In the genomic region with DNA sequence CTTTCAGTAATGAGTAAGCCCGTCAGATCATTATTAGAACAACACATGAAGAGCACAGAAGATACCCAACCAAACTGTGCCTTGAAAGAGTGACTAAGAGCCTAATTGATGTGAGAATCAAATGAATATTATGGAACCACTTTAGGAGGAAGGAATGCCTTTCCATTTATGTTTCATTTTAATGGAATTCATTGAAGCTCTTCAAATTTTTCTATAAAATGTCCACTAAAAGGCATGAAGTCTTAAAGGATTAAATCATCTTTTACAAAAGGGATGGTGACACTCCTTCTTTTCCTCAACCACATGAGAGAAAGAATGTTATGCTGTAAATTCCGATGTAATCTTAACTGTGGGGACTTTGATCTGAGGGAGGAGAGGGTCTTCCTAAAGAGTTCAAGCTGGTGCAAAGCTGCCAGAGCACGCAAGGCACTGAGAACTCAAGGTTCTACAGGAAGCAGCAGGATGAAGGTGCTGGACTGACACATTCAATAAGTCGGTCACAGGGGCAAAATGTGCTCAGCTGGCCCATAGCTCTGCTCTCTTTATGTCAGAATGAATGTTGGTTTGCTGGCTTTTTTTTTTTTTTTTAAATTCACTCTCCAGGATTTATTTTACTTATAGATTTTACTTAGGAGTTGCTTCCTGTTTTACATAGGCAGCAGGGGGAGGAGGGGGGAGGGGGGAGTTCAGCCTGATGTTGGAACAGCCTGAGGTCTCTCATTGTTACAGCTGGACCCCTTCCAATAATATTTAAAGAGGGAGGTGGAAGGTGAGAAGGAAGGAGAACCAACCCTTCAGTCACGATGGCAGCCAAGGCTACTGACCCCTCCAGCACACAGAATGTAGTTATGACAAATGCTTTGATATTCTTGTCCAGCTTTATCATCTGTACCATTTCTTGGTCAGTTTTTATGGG, we compare ENCODE assay signal across 28 mouse cellular contexts.
DNase-seq lines count a peak whose midpoint lies in the region; ATAC-seq and TF ChIP-seq lines count a peak whose summit lies in the region.
"Had no signal": no experiment of that assay in that cellular context is flagged by ENCODE, and none has a peak within 500 bp of the region (broad histone marks: within the 10 kb centered on the region; RNA-seq: fewer than 3 reads in every experiment).

No protein-coding gene starts in this region.

- no peak for TF ChIP-seq POLR2A in kidney, adult 2 months (IDR thresholded peaks at IDR 0.05; ENCODE audit: low read depth, low read length)

- peak; percentile 8 for DNase-seq in embryo, embryonic 11 days
- no peak for DNase-seq in embryo, embryonic 9.5 days (ENCODE audit: extremely low spot score)
- DNase-seq in kidney, postnatal 0 days (ENCODE audit: low spot score): peak; percentile 54
- DNase-seq in kidney, adult 2 months: no peak
- DNase-seq in midbrain, embryonic 11.5 days (ENCODE audit: low spot score, missing footprints): peak; percentile 47
- peak; percentile 19 for DNase-seq in stomach, postnatal 0 days (ENCODE audit: low spot score)
- no peak for DNase-seq in gastrocnemius, postnatal 25 days
- DNase-seq: adrenal gland, postnatal 36 days; cerebellum, adult 11 months; cerebellum, postnatal 10 days; gastrocnemius, postnatal 36 days; heart, adult 2 months; heart, postnatal 14 days; kidney, adult 9 months; lung, postnatal 14 days; midbrain, embryonic 14.5 days; retina, postnatal 1 day; right cerebral cortex, postnatal 25 days; spleen, adult 18-20 months; thymus, postnatal 14 days had no signal

- H3K4me3 ChIP-seq in kidney, postnatal 0 days (replicated peaks; ENCODE audit: low read depth, low read length): no peak overlapping the region
- H3K4me3 ChIP-seq in kidney, adult 2 months (ENCODE audit: insufficient read depth, low read depth, low read length): no peak overlapping the region
- H3K4me3 ChIP-seq in midbrain, embryonic 11.5 days (ENCODE audit: low read depth, low read length): no peak overlapping the region
- H3K4me3 ChIP-seq in midbrain, embryonic 15.5 days: no peak overlapping the region
- no peak overlapping the region for H3K4me3 ChIP-seq in stomach, postnatal 0 days (ENCODE audit: low read depth, low read length)
- H3K4me3 ChIP-seq: forebrain, embryonic 12.5 days; heart, adult 2 months; heart, embryonic 13.5 days; hindbrain, embryonic 12.5 days; limb, embryonic 12.5 days; liver, embryonic 12.5 days; neural tube, embryonic 12.5 days had no signal

- TF ChIP-seq EP300 in stomach, postnatal 0 days (optimal IDR thresholded peaks at IDR 0.05): no peak

- no peaks in the 10 kb centered on the region for H3K4me1 ChIP-seq in kidney, postnatal 0 days (replicated peaks; ENCODE audit: insufficient read depth, low read length)
- no peaks in the 10 kb centered on the region for H3K4me1 ChIP-seq in kidney, adult 2 months (ENCODE audit: control insufficient read depth, insufficient read depth, low read length)
- no peaks in the 10 kb centered on the region for H3K4me1 ChIP-seq in midbrain, embryonic 11.5 days (ENCODE audit: control insufficient read depth, insufficient read depth, low read length)
- no peaks in the 10 kb centered on the region for H3K4me1 ChIP-seq in midbrain, embryonic 15.5 days
- no peaks in the 10 kb centered on the region for H3K4me1 ChIP-seq in stomach, postnatal 0 days (replicated peaks; ENCODE audit: control insufficient read depth, insufficient read depth)
- H3K4me1 ChIP-seq: forebrain, embryonic 12.5 days; hindbrain, embryonic 12.5 days; liver, embryonic 12.5 days; neural tube, embryonic 12.5 days had no signal

- 33% methylated on average over 5 of the region's 5 CpGs for WGBS in kidney, postnatal 0 days
- 47% methylated on average over 5 of the region's 5 CpGs for WGBS in kidney, adult 2 months
- 62% methylated on average over 5 of the region's 5 CpGs for WGBS in midbrain, embryonic 11.5 days
- WGBS in midbrain, embryonic 15.5 days: 62% methylated on average over 5 of the region's 5 CpGs
- WGBS in stomach, postnatal 0 days: 47% methylated on average over 5 of the region's 5 CpGs

- no peak overlapping the region for H3K9ac ChIP-seq in kidney, postnatal 0 days (ENCODE audit: low read depth, low read length)
- H3K9ac ChIP-seq in midbrain, embryonic 11.5 days (ENCODE audit: low read length): no peak overlapping the region
- H3K9ac ChIP-seq in midbrain, embryonic 15.5 days: no peak overlapping the region
- no peak overlapping the region for H3K9ac ChIP-seq in stomach, postnatal 0 days (ENCODE audit: low read length)
- H3K9ac ChIP-seq: forebrain, embryonic 12.5 days; heart, embryonic 13.5 days; hindbrain, embryonic 12.5 days; limb, embryonic 12.5 days; liver, embryonic 12.5 days; neural tube, embryonic 12.5 days had no signal

- no peaks in the 10 kb centered on the region for H3K9me3 ChIP-seq in kidney, postnatal 0 days (replicated peaks; ENCODE audit: low read length)
- H3K9me3 ChIP-seq in midbrain, embryonic 11.5 days (ENCODE audit: control insufficient read depth, low read length): no peaks in the 10 kb centered on the region
- no peaks in the 10 kb centered on the region for H3K9me3 ChIP-seq in midbrain, embryonic 15.5 days
- no peaks in the 10 kb centered on the region for H3K9me3 ChIP-seq in stomach, postnatal 0 days (ENCODE audit: control insufficient read depth, low read length)
- H3K9me3 ChIP-seq: forebrain, embryonic 12.5 days; heart, embryonic 13.5 days; hindbrain, embryonic 12.5 days; limb, embryonic 12.5 days; liver, embryonic 12.5 days; neural tube, embryonic 12.5 days had no signal

- no peak for ATAC-seq in kidney, postnatal 0 days (replicated peaks; ENCODE audit: low FRiP score, low read depth)
- no peak for ATAC-seq in midbrain, embryonic 11.5 days (ENCODE audit: low FRiP score)
- no peak for ATAC-seq in midbrain, embryonic 15.5 days (replicated peaks)
- ATAC-seq in stomach, postnatal 0 days (ENCODE audit: low FRiP score, low TSS enrichment): no peak
- ATAC-seq: CD4-positive, CD25-positive, alpha-beta regulatory T cell, adult 4 months; liver, embryonic 12.5 days had no signal

- no peak overlapping the region for H3K27ac ChIP-seq in kidney, postnatal 0 days
- H3K27ac ChIP-seq in kidney, adult 2 months (ENCODE audit: insufficient read depth, low read depth, low read length): no peak overlapping the region
- H3K27ac ChIP-seq in midbrain, embryonic 11.5 days (ENCODE audit: low read depth, low read length): no peak overlapping the region
- H3K27ac ChIP-seq in midbrain, embryonic 15.5 days: no peak overlapping the region
- no peak overlapping the region for H3K27ac ChIP-seq in stomach, postnatal 0 days (replicated peaks)
- H3K27ac ChIP-seq: forebrain, embryonic 12.5 days; heart, adult 2 months; heart, embryonic 13.5 days; hindbrain, embryonic 12.5 days; limb, embryonic 12.5 days; liver, embryonic 12.5 days; neural tube, embryonic 12.5 days had no signal

- H3K36me3 ChIP-seq in kidney, postnatal 0 days (ENCODE audit: insufficient read depth, low read length): no peaks in the 10 kb centered on the region
- no peaks in the 10 kb centered on the region for H3K36me3 ChIP-seq in kidney, adult 2 months (ENCODE audit: control insufficient read depth, insufficient read depth, low read length)
- no peaks in the 10 kb centered on the region for H3K36me3 ChIP-seq in midbrain, embryonic 11.5 days (ENCODE audit: control insufficient read depth, insufficient read depth, low read length)
- no peaks in the 10 kb centered on the region for H3K36me3 ChIP-seq in midbrain, embryonic 15.5 days (replicated peaks)
- H3K36me3 ChIP-seq in stomach, postnatal 0 days (ENCODE audit: control insufficient read depth, insufficient read depth, low read length): no peaks in the 10 kb centered on the region
- H3K36me3 ChIP-seq: forebrain, embryonic 12.5 days; heart, embryonic 13.5 days; hindbrain, embryonic 12.5 days; limb, embryonic 12.5 days; liver, embryonic 12.5 days; neural tube, embryonic 12.5 days had no signal

- H3K4me2 ChIP-seq in kidney, postnatal 0 days (ENCODE audit: low read length): no peak overlapping the region
- no peak overlapping the region for H3K4me2 ChIP-seq in midbrain, embryonic 11.5 days
- no peak overlapping the region for H3K4me2 ChIP-seq in midbrain, embryonic 15.5 days
- H3K4me2 ChIP-seq in stomach, postnatal 0 days (replicated peaks; ENCODE audit: low read depth): no peak overlapping the region
- H3K4me2 ChIP-seq: forebrain, embryonic 12.5 days; heart, embryonic 13.5 days; hindbrain, embryonic 12.5 days; limb, embryonic 12.5 days; liver, embryonic 12.5 days; neural tube, embryonic 12.5 days had no signal

- H3K27me3 ChIP-seq in kidney, postnatal 0 days (ENCODE audit: insufficient read depth, low read length): no peaks in the 10 kb centered on the region
- no peaks in the 10 kb centered on the region for H3K27me3 ChIP-seq in kidney, adult 2 months (replicated peaks; ENCODE audit: control insufficient read depth, insufficient read depth, low read length)
- H3K27me3 ChIP-seq in midbrain, embryonic 11.5 days (ENCODE audit: control insufficient read depth, insufficient read depth, low read length): no peaks in the 10 kb centered on the region
- no peaks in the 10 kb centered on the region for H3K27me3 ChIP-seq in midbrain, embryonic 15.5 days (replicated peaks)
- H3K27me3 ChIP-seq in stomach, postnatal 0 days (ENCODE audit: control insufficient read depth, insufficient read depth, low read length): no peaks in the 10 kb centered on the region
- H3K27me3 ChIP-seq: forebrain, embryonic 12.5 days; heart, embryonic 13.5 days; hindbrain, embryonic 12.5 days; limb, embryonic 12.5 days; liver, embryonic 12.5 days; neural tube, embryonic 12.5 days had no signal

- no peak for TF ChIP-seq CTCF in kidney, postnatal 0 days (IDR thresholded peaks at IDR 0.05; ENCODE audit: low read depth)
- TF ChIP-seq CTCF in kidney, adult 2 months (conservative IDR thresholded peaks at IDR 0.05; ENCODE audit: insufficient read depth, insufficient read length, low read depth, low read length): no peak
- TF ChIP-seq CTCF in stomach, postnatal 0 days (IDR thresholded peaks at IDR 0.05; ENCODE audit: low read depth): no peak

Comparison
In these comparisons a context has a peak if more than half of its experiments do, and no peak if none do; other contexts are left out.
1. DNase-seq: peak in embryo, embryonic 11 days (single experiment), kidney, postnatal 0 days (single experiment), midbrain, embryonic 11.5 days (single experiment) and stomach, postnatal 0 days (single experiment); none in embryo, embryonic 9.5 days (single experiment), kidney, adult 2 months (single experiment) and gastrocnemius, postnatal 25 days (single experiment).